Mouse (Mus musculus) embryonic facial prominence, embryonic 11.5 days (tissue): ENCODE data around the gene Olfr110. TPM values are rescaled to one million over a fixed set of nuclear protein-coding genes. Genes with fewer than 3 reads are reported as not detected.
"Not testable (repeated sequence)": the region's sequence is repeated elsewhere in the genome, so short reads cannot be mapped to it uniquely, and the experiment has no call there.

ENCODE experiments used
- ATAC-seq: fragments of 200-750 bp; cut with Nextera tagmentation; replicated peaks from 2 replicates; pipeline ENCODE4 v1.8.0; 2017; ENCODE audit warnings: low read depth; ENCODE audit not compliant: insufficient number of reproducible peaks, low FRiP score, low TSS enrichment
- DNase-seq: peaks from one replicate; pipeline ENCODE4 v3.0.0-alpha.2; 2015; ENCODE audit warnings: low spot score
- H3K27ac ChIP-seq: fragments of 300-500 bp; sonication (generic); replicated peaks from 2 replicates; pipeline ENCODE4 v1.5.1; 2014; ENCODE audit warnings: mild to moderate bottlenecking, low read depth, low read length, control low read depth
- H3K27me3 ChIP-seq: fragments of 300-500 bp; sonication (generic); 2 replicates; pipeline ENCODE4 v1.6.1; 2014; ENCODE audit warnings: mild to moderate bottlenecking, low read length, moderate library complexity, mixed read lengths; ENCODE audit not compliant: control insufficient read depth, insufficient read depth
- H3K36me3 ChIP-seq: fragments of 300-500 bp; sonication (generic); replicated peaks from 2 replicates; pipeline ENCODE4 v1.6.1; 2014; ENCODE audit warnings: low read depth, mild to moderate bottlenecking, low read length, moderate library complexity, mixed read lengths; ENCODE audit not compliant: control insufficient read depth, insufficient read depth
- H3K4me1 ChIP-seq: fragments of 300-500 bp; sonication (generic); 2 replicates; pipeline ENCODE4 v1.6.1; 2014; ENCODE audit warnings: low read length, mixed read lengths; ENCODE audit not compliant: control insufficient read depth, insufficient read depth
- H3K4me2 ChIP-seq: fragments of 300-500 bp; sonication (generic); 2 replicates; pipeline ENCODE4 v1.6.1; 2014; ENCODE audit warnings: low read depth, mild to moderate bottlenecking, control low read depth, low read length, moderate library complexity
- H3K4me3 ChIP-seq: fragments of 300-500 bp; sonication (generic); 2 replicates; pipeline ENCODE4 v1.5.1; 2014; ENCODE audit warnings: low read depth, low read length, control low read depth
- H3K9ac ChIP-seq: fragments of 300-500 bp; sonication (generic); replicated peaks from 2 replicates; pipeline ENCODE4 v1.6.1; 2014; ENCODE audit warnings: mild to moderate bottlenecking, control low read depth, low read length
- H3K9me3 ChIP-seq: fragments of 300-500 bp; sonication (generic); replicated peaks from 2 replicates; pipeline ENCODE4 v1.6.1; 2016; ENCODE audit warnings: mild to moderate bottlenecking, low read length, inconsistent platforms, mixed read lengths; ENCODE audit not compliant: control insufficient read depth
- WGBS: fragments of 180-500 bp; shearing (Covaris S2); extraction: QIAGEN DNeasy Blood & Tissue Kit; methylation state at CpG from one replicate; pipeline ENCODE4 v1.1.7; 2014; 5-methylcytosine and 5-hydroxymethylcytosine counted together
- polyA plus RNA-seq: library from polyadenylated mRNA; unstranded; fragments of >200 nt; fragmentation: Nextera tagmentation; extraction: Ambion mirVana; gene quantifications from 2 replicates; pipeline ENCODE4 v1.2.1, GENCODE M21; 2014

Gene Olfr110
- polyA plus RNA-seq, 1 experiment from 2014 or later, result not detected

DNA sequence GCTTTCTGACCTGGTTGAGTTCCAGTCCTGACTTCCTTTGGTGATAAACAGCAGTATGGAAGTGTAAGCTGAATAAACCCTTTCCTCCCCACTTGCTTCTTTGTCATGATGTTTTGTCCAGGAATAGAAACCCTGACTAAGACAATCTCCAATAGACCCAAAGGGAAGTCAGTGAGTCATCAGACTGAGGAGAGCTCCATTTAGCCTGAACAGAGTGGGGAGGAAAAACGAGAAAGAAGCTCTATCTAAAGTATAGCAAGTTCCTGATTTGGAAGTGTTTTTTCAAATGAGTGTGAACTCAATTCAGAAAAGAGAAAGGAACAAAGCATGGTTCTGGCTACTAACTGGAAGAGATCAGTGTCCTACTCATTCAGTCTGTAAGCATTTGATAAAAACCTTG lies 46.1 kb downstream of the Olfr110 start:
- ATAC-seq, H3K27ac ChIP-seq, H3K9me3 ChIP-seq, H3K4me2 ChIP-seq, H3K4me1 ChIP-seq, H3K36me3 ChIP-seq, H3K27me3 ChIP-seq, DNase-seq, H3K4me3 ChIP-seq, H3K9ac ChIP-seq: not testable (repeated sequence)
- WGBS, result 48% methylated on average over 1 of the region's 1 CpGs

DNA sequence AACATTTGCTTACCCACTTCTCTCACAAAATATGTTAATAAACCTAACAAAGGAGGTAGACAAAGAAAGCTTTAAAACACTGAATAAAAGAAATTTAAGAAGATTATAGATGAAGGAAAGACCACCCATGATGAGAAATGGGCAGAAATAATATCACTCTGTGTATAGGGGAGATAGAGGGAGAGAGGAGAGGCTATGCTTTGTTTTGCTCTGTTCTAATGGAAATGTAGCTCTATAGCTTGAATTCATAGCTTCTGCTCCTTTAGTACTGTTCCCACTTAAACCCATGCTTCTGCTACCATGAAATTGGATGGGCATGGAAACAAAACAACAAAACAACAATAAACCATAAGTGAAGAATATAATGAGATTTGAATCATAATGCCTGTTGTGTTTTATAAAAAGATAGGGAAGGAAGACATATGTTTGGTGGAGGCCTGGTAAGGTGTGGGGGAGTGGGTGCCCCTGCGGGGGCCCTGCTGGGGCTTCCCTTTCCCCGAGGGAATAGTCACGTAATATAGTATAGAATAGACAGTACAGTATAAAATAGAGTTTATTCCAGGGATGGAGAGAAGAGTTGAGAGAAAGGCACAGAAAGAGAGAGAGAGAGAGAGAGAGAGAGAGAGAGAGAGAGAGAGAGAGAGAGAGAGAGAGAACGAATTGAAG lies 49.3 kb downstream of the Olfr110 start:
- Histone ChIP-seq H3K36me3 (no peaks in the 10 kb centered on the region), H3K9ac (no peak overlapping the region), H3K4me3 (no peak overlapping the region), H3K27me3 (no peaks in the 10 kb centered on the region), H3K4me1 (no peaks in the 10 kb centered on the region), H3K27ac (no peak overlapping the region), H3K4me2 (no peak overlapping the region), H3K9me3 (no peaks in the 10 kb centered on the region)
- WGBS, result 83% methylated on average over 4 of the region's 4 CpGs
- no peak for DNase-seq
- ATAC-seq, result no peak

DNA sequence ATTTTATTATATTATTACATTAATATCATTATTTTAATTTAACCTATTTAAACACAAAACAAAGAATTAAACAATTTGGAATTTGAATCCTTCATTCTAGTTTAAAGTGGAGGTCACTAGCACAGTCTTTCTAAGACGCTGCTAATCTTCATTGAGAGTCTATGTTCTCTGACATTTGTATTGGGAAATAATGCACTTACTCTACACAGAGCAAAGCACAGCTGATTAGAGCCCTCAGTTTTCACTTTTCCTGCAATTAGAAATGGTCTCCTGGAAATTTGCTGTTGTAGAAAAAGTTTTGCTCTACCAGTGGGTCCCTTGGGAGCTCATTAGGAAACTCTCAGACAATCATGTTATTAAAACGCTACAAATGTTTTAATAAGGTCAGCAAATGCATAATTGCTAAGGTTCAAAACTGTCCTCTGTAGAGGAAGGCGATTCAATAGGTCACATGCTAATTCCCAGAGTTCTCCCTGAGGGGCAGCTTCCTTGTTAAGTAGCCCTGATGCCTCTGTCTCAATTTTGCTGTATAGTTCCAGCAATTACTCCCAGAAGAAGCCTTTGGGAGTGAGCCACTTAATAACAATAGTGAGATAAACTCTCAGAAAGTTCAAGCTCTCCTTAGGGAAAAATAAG lies 51.6 kb downstream of the Olfr110 start:
- no peak for ATAC-seq
- 37% methylated on average over 3 of the region's 3 CpGs for WGBS
- DNase-seq, result peak; percentile 1
- Histone ChIP-seq H3K27ac (no peak overlapping the region), H3K4me2 (no peak overlapping the region), H3K4me1 (no peaks in the 10 kb centered on the region), H3K9ac (no peak overlapping the region), H3K4me3 (no peak overlapping the region), H3K36me3 (no peaks in the 10 kb centered on the region), H3K27me3 (no peaks in the 10 kb centered on the region), H3K9me3 (no peaks in the 10 kb centered on the region)

Other genes starting within 250 kb of the Olfr110 start
- gene Olfr98, start 228.7 kb upstream of the Olfr110 start, polyA plus RNA-seq, result not detected in 2 replicates
- gene H2-M3, start 222.2 kb upstream of the Olfr110 start, polyA plus RNA-seq, result 1.4 and 1.8 TPM in 2 replicates
- not detected in 2 replicates for gene Olfr99, start 209.0 kb upstream of the Olfr110 start, polyA plus RNA-seq
- gene Olfr101, start 188.2 kb upstream of the Olfr110 start, polyA plus RNA-seq, result not detected in 2 replicates
- gene Olfr102, start 175.4 kb upstream of the Olfr110 start, polyA plus RNA-seq, result not detected in 2 replicates
- not detected in 2 replicates for gene Olfr103, start 152.8 kb upstream of the Olfr110 start, polyA plus RNA-seq
- not detected in 2 replicates for gene Olfr104-ps, start 132.9 kb upstream of the Olfr110 start, polyA plus RNA-seq
- gene Olfr105-ps, start 113.4 kb upstream of the Olfr110 start, polyA plus RNA-seq, result not detected in 2 replicates
- gene Olfr106-ps, start 102.1 kb upstream of the Olfr110 start, polyA plus RNA-seq, result not detected in 2 replicates
- not detected in 2 replicates for gene Olfr107, start 93.2 kb upstream of the Olfr110 start, polyA plus RNA-seq
- not detected in 2 replicates for gene Olfr108, start 47.0 kb upstream of the Olfr110 start, polyA plus RNA-seq
- gene Olfr109, start 33.6 kb upstream of the Olfr110 start, polyA plus RNA-seq, result not detected in 2 replicates
- gene H2-M2, start 8.9 kb upstream of the Olfr110 start, polyA plus RNA-seq, result not detected in 2 replicates
- not detected in 2 replicates for gene Olfr111, start 15.6 kb downstream of the Olfr110 start, polyA plus RNA-seq
- not detected in 2 replicates for gene Olfr112, start 77.0 kb downstream of the Olfr110 start, polyA plus RNA-seq
- not detected in 2 replicates for gene Olfr113, start 85.2 kb downstream of the Olfr110 start, polyA plus RNA-seq
- gene Olfr114, start 100.3 kb downstream of the Olfr110 start, polyA plus RNA-seq, result not detected in 2 replicates
- gene Olfr115, start 134.6 kb downstream of the Olfr110 start, polyA plus RNA-seq, result not detected in 2 replicates
- gene Olfr116, start 134.7 kb downstream of the Olfr110 start, polyA plus RNA-seq, result not detected in 2 replicates
- gene Olfr117, start 171.3 kb downstream of the Olfr110 start, polyA plus RNA-seq, result not detected in 2 replicates
- gene Olfr118, start 174.5 kb downstream of the Olfr110 start, polyA plus RNA-seq, result not detected in 2 replicates
- gene Olfr119, start 204.1 kb downstream of the Olfr110 start, polyA plus RNA-seq, result not detected in 2 replicates
- gene Olfr120, start 229.3 kb downstream of the Olfr110 start, polyA plus RNA-seq, result not detected in 2 replicates